Mouse (Mus musculus) MEL (cell line): ENCODE measurements around the gene Fmn2.

Experiments
- CTCF ChIP-seq, 3 experiments: IDR thresholded peaks in 2 of 3; conservative IDR thresholded peaks in 1 of 3; 2 replicates each; pipeline ENCODE4 v1.5.1; 2011 to 2012; ENCODE audit warnings: low read length in 3 of 3, low read depth in 2 of 3, mild to moderate bottlenecking in 2 of 3, improper control_type of control experiment in 1 of 3, inconsistent platforms in 1 of 3, mixed read lengths in 1 of 3, moderate library complexity in 1 of 3; ENCODE audit not compliant: control insufficient read depth in 1 of 3, insufficient read depth in 1 of 3, poor library complexity in 1 of 3, severe bottlenecking in 1 of 3
- POLR2A ChIP-seq, 2 experiments: IDR thresholded peaks; 2 replicates each; pipeline ENCODE4 v1.6.1; 2011 to 2012; ENCODE audit warnings: low read length in 2 of 2, mild to moderate bottlenecking in 2 of 2, control low read depth in 1 of 2, improper control_type of control experiment in 1 of 2, low read depth in 1 of 2, moderate library complexity in 1 of 2; ENCODE audit not compliant: control insufficient read depth in 1 of 2, insufficient read depth in 1 of 2, poor library complexity in 1 of 2
- TBP ChIP-seq: IDR thresholded peaks from 2 replicates; pipeline ENCODE4 v1.8.0; 2011; ENCODE audit warnings: low read depth, low read length, improper control_type of control experiment
- TCF12 ChIP-seq: IDR thresholded peaks from 2 replicates; pipeline ENCODE4 v1.6.1; 2014; ENCODE audit warnings: low read depth, mild to moderate bottlenecking, inconsistent platforms, low read length, improper control_type of control experiment, moderate library complexity
- USF1 ChIP-seq: IDR thresholded peaks from 2 replicates; pipeline ENCODE4 v1.6.1; 2014; ENCODE audit warnings: low read depth, mild to moderate bottlenecking, inconsistent platforms, low read length, improper control_type of control experiment, moderate library complexity
- ZKSCAN1 ChIP-seq: IDR thresholded peaks from 2 replicates; pipeline ENCODE4 v1.6.1; 2012; ENCODE audit warnings: low read depth, mild to moderate bottlenecking, inconsistent platforms, low read length, improper control_type of control experiment, moderate library complexity

- TF ChIP-seq CTCF (IDR thresholded peaks at IDR 0.05 in 2 of 3, conservative IDR thresholded peaks at IDR 0.05 in 1 of 3; ENCODE audit: control insufficient read depth in 1 of 3, insufficient read depth in 1 of 3, low read depth in 2 of 3, low read length in 3 of 3, poor library complexity in 1 of 3, severe bottlenecking in 1 of 3) (no peak), TCF12 (no peak), ZKSCAN1 (no peak), TBP (no peak), POLR2A (IDR thresholded peaks at IDR 0.05; ENCODE audit: control insufficient read depth in 1 of 2, insufficient read depth in 1 of 2, low read depth in 1 of 2, low read length in 2 of 2, poor library complexity in 1 of 2) (no peak), USF1 (no peak)
Measured at GRCm38 (mm10) chr1:174482567-174482966, 19.1 kb upstream of the Fmn2 start.
